In genomic region chr5:115235786-115236263, GRCm38 (mm10) we compare ENCODE assay signal across 7 mouse cellular contexts. TPM values are rescaled to one million over a fixed set of nuclear protein-coding genes. Genes with fewer than 3 reads are reported as not detected.
A peak's percentile ranks its signal among the peaks of the same experiment; 100 is the strongest.
DNase-seq lines count a peak whose midpoint lies in the region; ATAC-seq and TF ChIP-seq lines count a peak whose summit lies in the region.

TSS of gene Pop5 (plus strand) at chr5:115235836.

- peaks cover 12% of the 10 kb centered on the region for H3K4me1 ChIP-seq in intestine, embryonic 16.5 days (ENCODE audit: control insufficient read depth, insufficient read depth, low read length)
- H3K4me1 ChIP-seq in midbrain, embryonic 12.5 days: peaks cover 29% of the 10 kb centered on the region
- 0 out of 2 replicates have a peak, but pooled peaks cover 2% of the 10 kb centered on the region for H3K4me1 ChIP-seq in small intestine, adult 2 months (ENCODE audit: control insufficient read depth, insufficient read depth, insufficient read length, low read length)

- peak; percentile 56 for ATAC-seq in intestine, embryonic 16.5 days
- ATAC-seq in midbrain, embryonic 12.5 days (ENCODE audit: low FRiP score, low read depth): peak; percentile 66

- H3K27me3 ChIP-seq in intestine, embryonic 16.5 days (replicated peaks; ENCODE audit: control insufficient read depth, insufficient read depth, low read length): 0 out of 2 replicates have a peak, but pooled peaks cover 2% of the 10 kb centered on the region
- H3K27me3 ChIP-seq in midbrain, embryonic 12.5 days: peaks cover 61% of the 10 kb centered on the region
- H3K27me3 ChIP-seq in small intestine, adult 2 months (ENCODE audit: control insufficient read depth, insufficient read depth, low read length): no peaks in the 10 kb centered on the region

- H3K4me2 ChIP-seq in intestine, embryonic 16.5 days (ENCODE audit: low read depth, low read length): peak within 1 kb of the TSS; percentile 91
- peak within 1 kb of the TSS; percentile 78 for H3K4me2 ChIP-seq in midbrain, embryonic 12.5 days (replicated peaks)

- intact Hi-C loops in left cerebral cortex, postnatal 4 days (cut with DNase I): loop anchor here (5.0 to 10.0 kb wide), 2 partner anchors 44 to 111 kb away; partner anchors contain the start of gene Cabp1

- H3K9ac ChIP-seq in intestine, embryonic 16.5 days (ENCODE audit: low read depth, low read length): peak within 1 kb of the TSS; percentile 77
- peak within 1 kb of the TSS; percentile 56 for H3K9ac ChIP-seq in midbrain, embryonic 12.5 days (replicated peaks)

- TF ChIP-seq POLR2A in small intestine, adult 2 months (IDR thresholded peaks at IDR 0.05; ENCODE audit: low read depth, low read length): no peak

- peak within 1 kb of the TSS; percentile 61 for H3K4me3 ChIP-seq in intestine, embryonic 16.5 days (ENCODE audit: low read length)
- H3K4me3 ChIP-seq in midbrain, embryonic 12.5 days: peak within 1 kb of the TSS; percentile 48
- H3K4me3 ChIP-seq in small intestine, adult 2 months (ENCODE audit: low read depth, low read length): peak within 1 kb of the TSS; percentile 61

- TF ChIP-seq CTCF in small intestine, adult 2 months (IDR thresholded peaks at IDR 0.05; ENCODE audit: extremely low read depth, insufficient read length, insufficient replicate concordance, low read depth, low read length): peak; percentile 99

- peak; percentile 90 for DNase-seq in adrenal gland, adult 2 months
- DNase-seq in embryo, embryonic 11.5 days (ENCODE audit: low read depth, low spot score): peak; percentile 76
- DNase-seq in gastrocnemius, postnatal 4 days (ENCODE audit: low spot score in 2 of 2): peak; percentile 88 to 91
- peak; percentile 92 for DNase-seq in left cerebral cortex, postnatal 4 days

- 1% methylated on average over 21 of the region's 21 CpGs for WGBS in intestine, embryonic 16.5 days
- WGBS in midbrain, embryonic 12.5 days: 2% methylated on average over 21 of the region's 21 CpGs
- WGBS in small intestine, adult 2 months: 3% methylated on average over 21 of the region's 21 CpGs

- H3K27ac ChIP-seq in intestine, embryonic 16.5 days (ENCODE audit: low read length): no peak within 1 kb of the TSS
- no peak within 1 kb of the TSS; the same call in 1 of the 2 replicates for H3K27ac ChIP-seq in midbrain, embryonic 12.5 days (replicated peaks)
- no peak within 1 kb of the TSS for H3K27ac ChIP-seq in small intestine, adult 2 months (ENCODE audit: insufficient read depth, low read depth, low read length)

- no peaks in the 10 kb centered on the region for H3K9me3 ChIP-seq in intestine, embryonic 16.5 days (ENCODE audit: control insufficient read depth, low read length)
- H3K9me3 ChIP-seq in midbrain, embryonic 12.5 days: no peaks in the 10 kb centered on the region

- H3K36me3 ChIP-seq in intestine, embryonic 16.5 days (ENCODE audit: control insufficient read depth, insufficient read depth, low read length): peaks cover 11% of the 10 kb centered on the region
- H3K36me3 ChIP-seq in midbrain, embryonic 12.5 days: peaks cover 13% of the 10 kb centered on the region
- H3K36me3 ChIP-seq in small intestine, adult 2 months (ENCODE audit: control insufficient read depth, insufficient read depth, low read length): peaks cover 8% of the 10 kb centered on the region

RNA-seq across cellular contexts. Expression of gene Pop5, which starts in this region (rescaled TPM):
- total RNA-seq in adrenal gland, adult 2 months (2021): 10 to 100 TPM; 53.1 to 84.0 TPM
- 194 and 250 TPM in 2 replicates for polyA plus RNA-seq in adrenal gland, adult 2 months (2012; rRNA removed)
- 10 to 100 TPM; 20.2 to 25.0 TPM for total RNA-seq in gastrocnemius, postnatal 4 days (2021)
- 124 and 141 TPM in 2 replicates for polyA plus RNA-seq in intestine, embryonic 16.5 days (2015; fragmentation: Nextera tagmentation; extraction: Ambion mirVana)
- total RNA-seq in left cerebral cortex, postnatal 4 days (2021): 10 to 100 TPM; 27.4 to 31.8 TPM
- 76.7 and 79.0 TPM in 2 replicates for polyA plus RNA-seq in midbrain, embryonic 12.5 days (2016; fragmentation: Nextera tagmentation; extraction: Ambion mirVana)
- polyA plus RNA-seq in small intestine, adult 2 months (2012; rRNA removed): 68.6 and 74.5 TPM in 2 replicates
